Mouse (Mus musculus) liver, embryonic 15.5 days (tissue): ENCODE results near the gene Pdxk. TPM values are rescaled to one million over a fixed set of nuclear protein-coding genes. Genes with fewer than 3 reads are reported as not detected.
"Not testable (repeated sequence)": the region's sequence is repeated elsewhere in the genome, so short reads cannot be mapped to it uniquely, and the experiment has no call there.

Source experiments
- ATAC-seq: fragments of 200-750 bp; cut with Nextera tagmentation; 2 replicates; pipeline ENCODE4 v1.8.0; 2017; ENCODE audit warnings: moderate number of reproducible peaks, mild to moderate bottlenecking, moderate library complexity; ENCODE audit not compliant: insufficient read depth
- H3K27ac ChIP-seq: fragments of 300-500 bp; sonication (generic); replicated peaks from 2 replicates; pipeline ENCODE4 v1.5.1; 2015; ENCODE audit warnings: mild to moderate bottlenecking, inconsistent platforms
- H3K27me3 ChIP-seq: fragments of 300-500 bp; sonication (generic); 2 replicates; pipeline ENCODE4 v1.6.1; 2015; ENCODE audit warnings: mild to moderate bottlenecking, inconsistent platforms
- H3K36me3 ChIP-seq: fragments of 300-500 bp; sonication (generic); replicated peaks from 2 replicates; pipeline ENCODE4 v1.6.1; 2015; ENCODE audit warnings: moderate library complexity, mild to moderate bottlenecking, inconsistent platforms
- H3K4me1 ChIP-seq: fragments of 300-500 bp; sonication (generic); replicated peaks from 2 replicates; pipeline ENCODE4 v1.6.1; 2015; ENCODE audit warnings: inconsistent platforms
- H3K4me2 ChIP-seq: fragments of 300-500 bp; sonication (generic); 2 replicates; pipeline ENCODE4 v1.6.1; 2015; ENCODE audit warnings: moderate library complexity, mild to moderate bottlenecking, inconsistent platforms
- H3K4me3 ChIP-seq: fragments of 300-500 bp; sonication (generic); replicated peaks from 2 replicates; pipeline ENCODE4 v1.5.1; 2015; ENCODE audit warnings: mild to moderate bottlenecking, inconsistent platforms
- H3K9ac ChIP-seq: fragments of 300-500 bp; sonication (generic); 2 replicates; pipeline ENCODE4 v1.6.1; 2015; ENCODE audit warnings: moderate library complexity, mild to moderate bottlenecking, inconsistent platforms
- H3K9me3 ChIP-seq: fragments of 300-500 bp; sonication (generic); replicated peaks from 2 replicates; pipeline ENCODE4 v1.6.1; 2016; ENCODE audit warnings: inconsistent platforms
- WGBS: fragments of 180-500 bp; shearing (Covaris S2); methylation state at CpG from one replicate; pipeline ENCODE4 v1.1.7; 2015; ENCODE audit warnings: mixed read lengths; ENCODE audit not compliant: insufficient replicate concordance; 5-methylcytosine and 5-hydroxymethylcytosine counted together
- polyA plus RNA-seq: library from polyadenylated mRNA; unstranded; fragments of >200 nt; fragmentation: Nextera tagmentation; extraction: Ambion mirVana; gene quantifications from 2 replicates; pipeline ENCODE4 v1.2.1, GENCODE M21; 2015

Pdxk gene
- 5.9 and 6.0 TPM in 2 replicates for polyA plus RNA-seq

GRCm38 (mm10) chr10:78464792-78465207 is at the start of gene Pdxk:
Gene Pdxk (minus strand): TSS chr10:78464975.
- no peaks in the 10 kb centered on the region for H3K36me3 ChIP-seq
- H3K4me2 ChIP-seq = peak within 1 kb of the TSS; percentile 89
- peaks cover 40% of the 10 kb centered on the region for H3K4me1 ChIP-seq
- H3K27ac ChIP-seq = peak within 1 kb of the TSS; percentile 61
- no peaks in the 10 kb centered on the region for H3K9me3 ChIP-seq
- no peaks in the 10 kb centered on the region for H3K27me3 ChIP-seq
- peak within 1 kb of the TSS; percentile 55 for H3K9ac ChIP-seq
- WGBS = under 1% methylated on average over 35 of the region's 35 CpGs
- H3K4me3 ChIP-seq = peak within 1 kb of the TSS; percentile 66
- ATAC-seq = peak; percentile 85

- Histone ChIP-seq H3K9ac (no peak overlapping the region), H3K4me2 (no peak overlapping the region), H3K27me3 (no peaks in the 10 kb centered on the region), H3K36me3 (no peaks in the 10 kb centered on the region), H3K9me3 (no peaks in the 10 kb centered on the region), H3K27ac (no peak overlapping the region), H3K4me1 (no peaks in the 10 kb centered on the region), H3K4me3 (no peak overlapping the region)
- 55% methylated on average over 6 of the region's 6 CpGs for WGBS
- no peak for ATAC-seq
Measured at GRCm38 (mm10) chr10:78502986-78503733, 38.4 kb upstream of the Pdxk start.

- no peak overlapping the region for H3K27ac ChIP-seq
- peaks cover 16% of the 10 kb centered on the region for H3K4me1 ChIP-seq
- H3K9ac ChIP-seq = no peak overlapping the region
- peak overlapping the region; percentile 25; the same call in 1 of the 2 replicates for H3K4me3 ChIP-seq
- ATAC-seq = peak; percentile 44
- H3K4me2 ChIP-seq = peak overlapping the region; percentile 52
- WGBS = 13% methylated on average over 26 of the region's 26 CpGs
- peaks cover 7% of the 10 kb centered on the region for H3K27me3 ChIP-seq
- no peaks in the 10 kb centered on the region for H3K36me3 ChIP-seq
- H3K9me3 ChIP-seq = no peaks in the 10 kb centered on the region
Measured at GRCm38 (mm10) chr10:78487431-78488086, 22.8 kb upstream of the Pdxk start.

GRCm38 (mm10) chr10:78486871-78487270 is 22.1 kb upstream of the Pdxk start:
- 48% methylated on average over 5 of the region's 5 CpGs for WGBS
- ATAC-seq = no peak
- H3K36me3 ChIP-seq = no peaks in the 10 kb centered on the region
- no peak overlapping the region for H3K4me3 ChIP-seq
- H3K27me3 ChIP-seq = peaks cover 7% of the 10 kb centered on the region
- H3K4me1 ChIP-seq = peaks cover 23% of the 10 kb centered on the region
- H3K27ac ChIP-seq = no peak overlapping the region
- H3K9ac ChIP-seq = no peak overlapping the region
- no peaks in the 10 kb centered on the region for H3K9me3 ChIP-seq
- H3K4me2 ChIP-seq = no peak overlapping the region

GRCm38 (mm10) chr10:78485369-78485768 is 20.6 kb upstream of the Pdxk start:
- not testable (repeated sequence) for H3K4me2 ChIP-seq, H3K9me3 ChIP-seq, H3K27me3 ChIP-seq, H3K4me3 ChIP-seq, H3K36me3 ChIP-seq, ATAC-seq, H3K9ac ChIP-seq, H3K27ac ChIP-seq
- 61% methylated on average over 2 of the region's 2 CpGs for WGBS
- H3K4me1 ChIP-seq = peaks cover 30% of the 10 kb centered on the region

GRCm38 (mm10) chr10:78481928-78482499 is 17.2 kb upstream of the Pdxk start:
- Histone ChIP-seq H3K9me3 (no peaks in the 10 kb centered on the region), H3K27me3 (peaks cover 6% of the 10 kb centered on the region), H3K27ac (0 out of 2 replicates have a peak overlapping the region, but pooled peaks have one; percentile 29), H3K9ac (peak overlapping the region; percentile 46), H3K36me3 (no peaks in the 10 kb centered on the region), H3K4me3 (peak overlapping the region; percentile 62), H3K4me2 (peak overlapping the region; percentile 89), H3K4me1 (peaks cover 26% of the 10 kb centered on the region)
- peak; percentile 90 for ATAC-seq
- WGBS = under 1% methylated on average over 35 of the region's 35 CpGs

DNA sequence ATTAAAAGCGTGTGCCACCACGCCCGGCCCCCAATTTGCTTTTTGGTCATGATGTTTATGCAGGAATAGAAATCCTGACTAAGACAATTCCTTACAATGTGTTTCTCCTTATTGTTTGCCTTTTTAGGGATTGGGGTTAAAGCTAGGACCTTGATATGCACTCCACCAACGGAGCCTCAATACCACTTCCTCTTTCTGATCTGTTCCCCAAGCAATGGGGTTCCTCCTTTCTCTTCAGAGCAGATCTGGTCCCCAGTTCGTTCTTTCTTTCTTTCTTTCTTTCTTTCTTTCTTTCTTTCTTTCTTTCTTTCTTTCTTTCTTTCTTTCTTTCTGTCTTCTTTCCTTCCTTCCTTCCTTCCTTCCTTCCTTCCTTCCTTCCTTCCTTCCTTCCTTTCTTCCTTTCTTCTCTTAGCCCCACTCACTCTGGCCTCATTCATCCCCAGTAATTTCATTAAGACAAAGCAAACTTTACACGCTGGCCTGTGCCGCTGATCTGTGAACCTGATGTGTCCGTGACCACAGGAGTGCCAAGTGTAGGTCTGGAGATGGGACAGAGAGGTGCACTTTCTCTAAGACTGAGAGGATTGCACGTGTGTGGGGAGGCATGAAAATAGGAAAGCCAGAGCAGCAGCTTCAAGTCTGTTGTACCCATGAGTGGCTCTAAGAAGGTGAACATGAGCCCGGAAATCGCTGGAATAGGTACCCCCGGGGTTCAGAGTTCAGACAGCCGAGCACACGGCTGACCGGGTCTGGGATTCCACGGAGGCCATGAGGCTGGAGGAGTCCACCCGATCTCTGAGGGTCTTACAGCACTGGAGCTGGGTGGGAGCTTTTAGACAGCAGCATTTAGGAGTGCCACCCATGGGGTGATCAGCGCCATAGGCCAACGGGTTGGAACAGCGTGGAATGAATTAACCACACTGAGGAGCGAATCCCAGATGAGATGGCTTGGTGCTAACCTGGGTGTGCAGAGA is 16.5 kb upstream of the Pdxk start:
- H3K4me2 ChIP-seq = peak overlapping the region; percentile 89
- no peak for ATAC-seq
- H3K27ac ChIP-seq = peak overlapping the region; percentile 29; the same call in 1 of the 2 replicates
- H3K9me3 ChIP-seq = no peaks in the 10 kb centered on the region
- H3K4me3 ChIP-seq = peak overlapping the region; percentile 62
- no peaks in the 10 kb centered on the region for H3K36me3 ChIP-seq
- H3K9ac ChIP-seq = peak overlapping the region; percentile 46
- peaks cover 26% of the 10 kb centered on the region for H3K4me1 ChIP-seq
- WGBS = 24% methylated on average over 21 of the region's 21 CpGs
- H3K27me3 ChIP-seq = no peaks in the 10 kb centered on the region

- Histone ChIP-seq H3K9me3 (no peaks in the 10 kb centered on the region), H3K27ac (no peak overlapping the region), H3K36me3 (no peaks in the 10 kb centered on the region), H3K4me2 (no peak overlapping the region), H3K4me3 (no peak overlapping the region), H3K27me3 (no peaks in the 10 kb centered on the region), H3K4me1 (peaks cover 7% of the 10 kb centered on the region), H3K9ac (no peak overlapping the region)
- no peak for ATAC-seq
- WGBS = 18% methylated on average over 4 of the region's 4 CpGs
Measured at GRCm38 (mm10) chr10:78476821-78477220, 12.0 kb upstream of the Pdxk start.

GRCm38 (mm10) chr10:78474759-78475158 is 10.0 kb upstream of the Pdxk start:
- Histone ChIP-seq H3K9me3 (no peaks in the 10 kb centered on the region), H3K4me1 (0 out of 2 replicates have a peak, but pooled peaks cover 2% of the 10 kb centered on the region), H3K9ac (no peak overlapping the region), H3K27me3 (peaks cover 4% of the 10 kb centered on the region; the same call in 1 of the 2 replicates), H3K4me3 (no peak overlapping the region), H3K4me2 (no peak overlapping the region), H3K36me3 (no peaks in the 10 kb centered on the region), H3K27ac (no peak overlapping the region)
- WGBS = 69% methylated on average over 8 of the region's 8 CpGs
- ATAC-seq = no peak

DNA sequence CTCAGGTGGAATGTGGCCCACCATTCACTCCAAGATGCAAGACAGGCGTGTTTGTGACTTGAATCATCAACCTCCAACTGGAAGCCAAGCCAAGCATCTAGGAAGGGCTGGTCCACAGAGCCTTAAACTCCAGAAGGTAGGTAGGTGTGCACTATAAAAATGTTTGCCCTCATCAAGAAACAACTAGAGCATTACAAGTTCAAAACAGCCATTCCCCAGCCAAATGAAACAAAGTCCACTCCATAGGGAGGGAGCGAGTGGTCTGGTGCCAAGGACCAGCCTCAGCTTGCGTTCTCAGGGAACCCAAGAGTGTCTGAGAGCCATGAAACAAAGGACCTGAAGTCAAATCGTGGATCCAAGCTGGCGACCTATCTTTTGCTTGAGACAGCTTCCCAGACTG is 8.7 kb upstream of the Pdxk start:
- no peak for ATAC-seq
- H3K9ac ChIP-seq = no peak overlapping the region
- H3K9me3 ChIP-seq = no peaks in the 10 kb centered on the region
- no peak overlapping the region for H3K4me3 ChIP-seq
- 0 out of 2 replicates have a peak, but pooled peaks cover 2% of the 10 kb centered on the region for H3K4me1 ChIP-seq
- no peak overlapping the region for H3K27ac ChIP-seq
- H3K36me3 ChIP-seq = no peaks in the 10 kb centered on the region
- WGBS = 42% methylated on average over 5 of the region's 5 CpGs
- peaks cover 4% of the 10 kb centered on the region; the same call in 1 of the 2 replicates for H3K27me3 ChIP-seq
- no peak overlapping the region for H3K4me2 ChIP-seq
